Mouse (Mus musculus) mature B cell (primary cell): ENCODE results near the gene Tmem186.

Experiments used
- in situ Hi-C: fragments of 300-500 bp; cut with MboI; formaldehyde crosslinking; loops from 2 replicates; pipeline ENCODE4 v1.14.3; 2019

Gene Tmem186

GRCm38 (mm10) chr16:8613039-8613438 is 24.5 kb downstream of the Tmem186 start:
- in situ Hi-C loops = no loop called here

- in situ Hi-C loops = no loop called here
Observed at GRCm38 (mm10) chr16:8612214-8613005, 25.1 kb downstream of the Tmem186 start.

GRCm38 (mm10) chr16:8610397-8610796 is 27.1 kb downstream of the Tmem186 start:
- in situ Hi-C loops = no loop called here

GRCm38 (mm10) chr16:8603789-8604188 is 33.7 kb downstream of the Tmem186 start:
- in situ Hi-C loops = no loop called here

- in situ Hi-C loops = no loop called here
Observed at GRCm38 (mm10) chr16:8597516-8597915, 40.0 kb downstream of the Tmem186 start.

GRCm38 (mm10) chr16:8596336-8596735 is 41.2 kb downstream of the Tmem186 start:
- in situ Hi-C loops = no loop called here

GRCm38 (mm10) chr16:8595411-8595810 is 42.1 kb downstream of the Tmem186 start:
- in situ Hi-C loops = no loop called here

GRCm38 (mm10) chr16:8585056-8585455 is 52.5 kb downstream of the Tmem186 start:
- in situ Hi-C loops = no loop called here

- in situ Hi-C loops = no loop called here
Observed at GRCm38 (mm10) chr16:8584248-8584647, 53.3 kb downstream of the Tmem186 start.
